Mouse (Mus musculus) limb, embryonic 14.5 days (tissue): ENCODE results near the gene Nrn1. TPM values are rescaled to one million over a fixed set of nuclear protein-coding genes. Genes with fewer than 3 reads are reported as not detected.

Experiments used
- ATAC-seq: fragments of 200-750 bp; cut with Nextera tagmentation; 2 replicates; pipeline ENCODE4 v1.8.0; 2017; ENCODE audit warnings: low read depth, moderate number of reproducible peaks, moderate TSS enrichment; ENCODE audit not compliant: low FRiP score
- DNase-seq: peaks from one replicate; pipeline ENCODE4 v3.0.0-alpha.2; 2015; ENCODE audit warnings: low spot score
- H3K27ac ChIP-seq: fragments of 300-500 bp; sonication (generic); replicated peaks from 2 replicates; pipeline ENCODE4 v1.5.1; 2014; ENCODE audit warnings: low read depth, mild to moderate bottlenecking, low read length, moderate library complexity, mixed read lengths
- H3K27me3 ChIP-seq: fragments of 300-500 bp; sonication (generic); 2 replicates; pipeline ENCODE4 v1.6.1; 2014; ENCODE audit warnings: low read length, mixed read lengths; ENCODE audit not compliant: control insufficient read depth, insufficient read depth
- H3K36me3 ChIP-seq: fragments of 300-500 bp; sonication (generic); 2 replicates; pipeline ENCODE4 v1.6.1; 2014; ENCODE audit warnings: mild to moderate bottlenecking, low read length, moderate library complexity, mixed read lengths; ENCODE audit not compliant: control insufficient read depth, insufficient read depth
- H3K4me1 ChIP-seq: fragments of 300-500 bp; sonication (generic); 2 replicates; pipeline ENCODE4 v1.6.1; 2014; ENCODE audit warnings: antibody characterized with exemption, low read length, mixed read lengths; ENCODE audit not compliant: control insufficient read depth, insufficient read depth
- H3K4me2 ChIP-seq: fragments of 300-500 bp; sonication (generic); replicated peaks from 2 replicates; pipeline ENCODE4 v1.6.1; 2014; ENCODE audit warnings: low read depth, mild to moderate bottlenecking, low read length, moderate library complexity; ENCODE audit not compliant: severe bottlenecking
- H3K4me3 ChIP-seq: fragments of 300-500 bp; sonication (generic); replicated peaks from 2 replicates; pipeline ENCODE4 v1.5.1; 2014; ENCODE audit warnings: low read length
- H3K9ac ChIP-seq: fragments of 300-500 bp; sonication (generic); 2 replicates; pipeline ENCODE4 v1.6.1; 2014; ENCODE audit warnings: mild to moderate bottlenecking, low read depth, low read length, moderate library complexity; ENCODE audit not compliant: severe bottlenecking
- H3K9me3 ChIP-seq: fragments of 300-500 bp; sonication (generic); 2 replicates; pipeline ENCODE4 v1.6.1; 2016; ENCODE audit warnings: low read length; ENCODE audit not compliant: control insufficient read depth
- POLR2A ChIP-seq: fragments of 200-500 bp; IDR thresholded peaks from 2 replicates; pipeline ENCODE4 v1.8.0; 2012; ENCODE audit warnings: inconsistent platforms, mild to moderate bottlenecking, moderate library complexity, borderline replicate concordance; ENCODE audit not compliant: insufficient read depth, insufficient read length; ENCODE audit errors: extremely low read depth
- WGBS: fragments of 180-500 bp; shearing (Covaris S2); extraction: QIAGEN DNeasy Blood & Tissue Kit; methylation state at CpG from one replicate; pipeline ENCODE4 v1.1.7; 2014; 5-methylcytosine and 5-hydroxymethylcytosine counted together
- polyA plus RNA-seq, 2 experiments: library from polyadenylated mRNA; depleted of rRNA in 1 of 2; stranded (reverse) in 1 of 2; unstranded in 1 of 2; fragments of >200 nt; fragmentation: Nextera tagmentation in 1 of 2; extraction: Ambion mirVana in 1 of 2; gene quantifications; 2 replicates each; pipeline versions ENCODE4 v1.2.1 to v1.2.3; 2012 to 2014

Nrn1 gene
- polyA plus RNA-seq (2012; rRNA removed) = 13.8 and 14.1 TPM in 2 replicates
- polyA plus RNA-seq (2014; fragmentation: Nextera tagmentation; extraction: Ambion mirVana) = 14.7 and 16.2 TPM in 2 replicates

DNA sequence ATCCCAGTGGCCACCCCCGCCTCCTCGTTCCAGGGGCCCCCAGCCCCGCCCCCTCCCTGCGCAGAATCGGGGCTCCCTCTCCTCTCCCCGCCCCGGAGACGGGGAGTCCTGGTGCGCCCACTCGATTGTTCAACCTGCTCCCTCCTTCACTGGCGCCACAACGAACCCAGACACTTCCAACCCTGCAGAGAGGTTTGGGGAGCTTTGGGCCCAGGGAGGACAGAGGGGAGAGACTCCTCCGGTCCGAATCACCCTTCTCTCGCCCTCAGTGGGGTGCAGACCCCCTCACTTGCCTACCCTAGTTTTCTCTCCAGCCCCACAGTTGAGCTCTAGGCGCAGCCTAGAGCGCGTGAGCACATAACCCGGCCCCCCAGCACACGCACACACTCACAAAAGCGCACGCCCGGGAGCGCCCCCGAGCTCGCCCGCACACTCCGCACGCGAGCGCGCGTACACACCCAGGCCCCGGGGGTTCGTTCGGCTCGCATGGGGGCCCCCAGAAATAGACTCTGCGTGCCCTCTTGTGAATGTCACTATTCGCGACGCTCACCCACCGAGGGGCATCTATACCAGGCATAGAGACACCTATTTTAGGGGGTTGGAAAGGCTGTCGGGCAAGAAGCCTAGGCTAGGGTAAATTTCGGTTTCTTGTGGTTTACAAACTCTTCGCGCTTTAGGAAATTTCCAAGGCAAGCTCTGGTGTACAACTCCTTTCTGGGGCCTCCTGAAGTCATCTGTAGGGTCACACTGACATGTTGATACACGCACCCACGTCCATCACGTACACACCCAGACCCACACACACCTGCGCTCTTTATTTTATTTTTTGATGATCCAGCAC lies at the start of gene Nrn1:
Gene Nrn1, minus strand, starts transcription at position 401 of the 841 bp plus-strand sequence.
- Histone ChIP-seq H3K4me3 (peak within 1 kb of the TSS; percentile 47), H3K9me3 (no peaks in the 10 kb centered on the region), H3K27ac (peak within 1 kb of the TSS; percentile 61), H3K4me1 (peaks cover 13% of the 10 kb centered on the region; the same call in 1 of the 2 replicates), H3K9ac (peak within 1 kb of the TSS; percentile 60), H3K4me2 (peak within 1 kb of the TSS; percentile 70), H3K27me3 (peaks cover 40% of the 10 kb centered on the region), H3K36me3 (no peaks in the 10 kb centered on the region)
- WGBS = under 1% methylated on average over 50 of the region's 50 CpGs
- 0 out of 2 replicates have a peak, but pooled peaks have one; percentile 33 for TF ChIP-seq POLR2A
- DNase-seq (no peak), ATAC-seq (peak; percentile 5; the same call in 1 of the 2 replicates)

DNA sequence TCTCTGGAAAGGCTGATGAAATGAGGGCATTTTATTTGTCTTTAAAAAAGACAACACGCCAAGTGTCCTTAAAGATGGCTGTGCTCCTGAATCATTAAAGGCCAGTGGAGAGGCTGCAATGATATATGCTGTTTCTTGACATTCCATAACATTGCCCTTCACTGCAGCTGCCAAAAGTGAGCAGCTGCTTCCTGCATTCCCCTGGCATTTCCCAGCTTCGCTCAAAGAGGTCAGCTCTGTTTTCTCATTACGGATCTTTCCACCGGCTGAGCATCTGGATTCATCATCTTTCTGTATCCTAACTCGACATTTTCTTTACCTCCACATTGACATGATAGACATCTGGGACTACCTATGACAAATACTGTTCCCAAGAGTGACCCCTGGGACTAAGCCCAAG lies 44.7 kb upstream of the Nrn1 start:
- Histone ChIP-seq H3K4me3 (no peak overlapping the region), H3K4me1 (no peaks in the 10 kb centered on the region), H3K27me3 (no peaks in the 10 kb centered on the region), H3K4me2 (no peak overlapping the region), H3K9me3 (no peaks in the 10 kb centered on the region), H3K36me3 (no peaks in the 10 kb centered on the region), H3K9ac (no peak overlapping the region), H3K27ac (no peak overlapping the region)
- ATAC-seq (no peak), DNase-seq (no peak)
- no peak for TF ChIP-seq POLR2A
- 70% methylated on average over 5 of the region's 5 CpGs for WGBS

DNA sequence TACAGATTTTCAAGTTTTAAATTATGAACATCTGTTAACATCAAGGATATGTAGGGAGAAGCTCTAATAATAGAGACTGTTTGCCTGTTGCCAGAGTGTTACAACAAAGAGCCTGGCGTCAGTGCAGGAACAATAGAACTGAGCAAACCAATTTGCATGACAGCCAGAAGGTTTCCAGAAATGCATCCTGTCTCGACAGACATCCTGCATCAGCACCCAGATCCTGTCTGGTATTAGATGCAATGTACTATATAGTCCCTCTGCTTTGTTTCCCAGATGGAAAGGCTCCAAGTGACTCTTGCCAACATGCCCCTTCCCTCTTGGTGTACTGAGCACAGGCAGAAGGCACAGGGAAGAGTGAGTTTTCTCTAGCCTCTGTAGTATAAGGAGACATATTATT lies 31.9 kb upstream of the Nrn1 start:
- no peak for ATAC-seq
- Histone ChIP-seq H3K4me3 (no peak overlapping the region), H3K27ac (no peak overlapping the region), H3K4me1 (no peaks in the 10 kb centered on the region), H3K4me2 (no peak overlapping the region), H3K27me3 (no peaks in the 10 kb centered on the region), H3K9ac (no peak overlapping the region), H3K36me3 (no peaks in the 10 kb centered on the region), H3K9me3 (no peaks in the 10 kb centered on the region)
- WGBS = 47% methylated on average over 2 of the region's 2 CpGs
- TF ChIP-seq POLR2A = no peak
- no peak for DNase-seq

DNA sequence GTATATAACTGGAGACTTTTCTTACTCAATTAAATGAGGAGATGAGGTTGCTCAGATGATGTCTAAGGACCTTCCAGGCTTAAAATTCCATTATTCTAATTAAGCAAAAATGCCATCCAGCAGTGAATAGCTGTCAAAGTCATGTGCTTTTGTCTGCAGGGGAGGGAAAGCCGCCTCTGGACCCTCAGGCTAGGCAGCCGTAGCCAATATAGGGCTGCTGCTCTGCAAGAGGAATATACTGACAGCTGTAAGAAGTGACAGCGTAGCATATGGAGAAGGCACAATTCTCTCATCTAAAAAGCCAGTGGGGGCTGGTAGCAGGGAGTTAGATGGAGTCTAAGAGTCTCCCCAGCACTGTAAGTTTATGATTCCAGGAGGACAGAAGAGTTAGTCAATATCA lies 16.9 kb upstream of the Nrn1 start:
- DNase-seq (no peak), ATAC-seq (no peak)
- no peak overlapping the region for H3K4me3 ChIP-seq
- WGBS = 69% methylated on average over 3 of the region's 3 CpGs
- no peak overlapping the region for H3K27ac ChIP-seq
- H3K4me2 ChIP-seq = no peak overlapping the region
- no peaks in the 10 kb centered on the region for H3K36me3 ChIP-seq
- peaks cover 2% of the 10 kb centered on the region; the same call in 1 of the 2 replicates for H3K4me1 ChIP-seq
- H3K27me3 ChIP-seq = no peaks in the 10 kb centered on the region
- TF ChIP-seq POLR2A = no peak
- no peaks in the 10 kb centered on the region for H3K9me3 ChIP-seq
- no peak overlapping the region for H3K9ac ChIP-seq

DNA sequence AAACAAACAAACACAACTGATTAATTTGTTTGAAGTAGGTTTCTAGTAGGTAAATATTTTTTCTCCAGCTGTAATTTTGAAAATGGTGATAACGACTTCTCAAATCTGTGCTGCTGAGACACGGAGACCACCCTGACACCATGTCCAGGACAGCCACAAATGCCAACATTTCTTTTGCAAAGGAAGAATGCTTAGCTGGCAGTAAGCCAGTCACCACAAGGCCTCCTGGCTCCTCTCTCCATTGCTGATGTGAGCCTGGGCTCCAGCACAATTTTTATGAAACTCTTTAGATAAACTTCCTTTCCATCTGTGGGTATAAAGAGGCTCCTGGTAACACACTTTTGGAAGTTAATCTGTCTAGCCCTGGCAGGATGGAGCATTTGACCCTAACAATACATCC lies 15.1 kb upstream of the Nrn1 start:
- no peak overlapping the region for H3K4me2 ChIP-seq
- no peaks in the 10 kb centered on the region for H3K9me3 ChIP-seq
- ATAC-seq (no peak), DNase-seq (no peak)
- no peaks in the 10 kb centered on the region for H3K36me3 ChIP-seq
- no peak for TF ChIP-seq POLR2A
- no peak overlapping the region for H3K27ac ChIP-seq
- 44% methylated on average over 2 of the region's 2 CpGs for WGBS
- no peak overlapping the region for H3K4me3 ChIP-seq
- no peaks in the 10 kb centered on the region for H3K27me3 ChIP-seq
- H3K4me1 ChIP-seq = peaks cover 2% of the 10 kb centered on the region; the same call in 1 of the 2 replicates
- no peak overlapping the region for H3K9ac ChIP-seq
